Mouse (Mus musculus) CH12.LX (cell line): ENCODE results near the gene Poln. TPM values are rescaled to one million over a fixed set of nuclear protein-coding genes. Genes with fewer than 3 reads are reported as not detected.

Experiments
- DNase-seq: peaks from one replicate; pipeline ENCODE4 v3.0.0-alpha.2; 2013; ENCODE audit errors: extremely low read depth
- H3K27ac ChIP-seq: 2 replicates; pipeline ENCODE4 v1.5.1; 2012; ENCODE audit warnings: low read depth, mild to moderate bottlenecking, control low read depth, moderate library complexity; ENCODE audit not compliant: insufficient read depth
- H3K27me3 ChIP-seq: replicated peaks from 2 replicates; pipeline ENCODE3; 2012; ENCODE audit warnings: inconsistent platforms
- H3K36me3 ChIP-seq, 2 experiments: replicated peaks in 1 of 2; 2 replicates each; pipeline versions ENCODE3 to v1.6.1; 2012; ENCODE audit warnings: inconsistent platforms in 1 of 2, low read length in 1 of 2, mild to moderate bottlenecking in 1 of 2, mixed read lengths in 1 of 2, moderate library complexity in 1 of 2; ENCODE audit not compliant: control insufficient read depth in 1 of 2, insufficient read depth in 1 of 2
- H3K4me1 ChIP-seq, 2 experiments: 2 replicates each; pipeline ENCODE4 v1.6.1; 2012; ENCODE audit warnings: inconsistent platforms in 1 of 2, moderate library complexity in 1 of 2; ENCODE audit not compliant: insufficient read depth in 2 of 2, control insufficient read depth in 1 of 2
- H3K4me2 ChIP-seq: 2 replicates; pipeline ENCODE4 v1.6.1; 2012; ENCODE audit warnings: low read depth, mild to moderate bottlenecking, control low read depth; ENCODE audit not compliant: poor library complexity, insufficient read depth, severe bottlenecking
- H3K4me3 ChIP-seq, 3 experiments: fragments of 150-350 bp in 1 of 3; sonication (generic) in 1 of 3; replicated peaks in 1 of 3; 2 replicates each; pipeline versions ENCODE3 to v1.5.1; 2011 to 2012; ENCODE audit warnings: low read depth in 2 of 3, low read length in 2 of 3, mild to moderate bottlenecking in 2 of 3, moderate library complexity in 2 of 3, control low read depth in 1 of 3, improper control_type of control experiment in 1 of 3, inconsistent platforms in 1 of 3, mixed read lengths in 1 of 3; ENCODE audit not compliant: poor library complexity in 1 of 3
- H3K79me2 ChIP-seq: replicated peaks from 2 replicates; pipeline ENCODE4 v1.6.1; 2012; ENCODE audit warnings: mild to moderate bottlenecking, moderate library complexity; ENCODE audit not compliant: control insufficient read depth, poor library complexity, insufficient read depth, severe bottlenecking; ENCODE audit errors: extremely low read depth
- H3K9ac ChIP-seq: 2 replicates; pipeline ENCODE4 v1.6.1; 2012; ENCODE audit warnings: low read depth, mild to moderate bottlenecking, control low read depth, moderate library complexity; ENCODE audit not compliant: insufficient read depth
- H3K9me3 ChIP-seq: replicated peaks from 2 replicates; pipeline ENCODE3; 2012; ENCODE audit warnings: low read length, inconsistent platforms, mixed read lengths
- CHD2 ChIP-seq: IDR thresholded peaks from 2 replicates; pipeline ENCODE4 v1.6.1; 2011; ENCODE audit warnings: low read length, improper control_type of control experiment
- CTCF ChIP-seq, 2 experiments: IDR thresholded peaks in 1 of 2; conservative IDR thresholded peaks in 1 of 2; 2 replicates each; pipeline ENCODE4 v1.5.1; 2011 to 2012; ENCODE audit warnings: low read depth in 2 of 2, low read length in 2 of 2, improper control_type of control experiment in 1 of 2, inconsistent platforms in 1 of 2, mild to moderate bottlenecking in 1 of 2, moderate library complexity in 1 of 2
- ELF1 ChIP-seq: IDR thresholded peaks from 2 replicates; pipeline ENCODE4 v1.6.1; 2014; ENCODE audit warnings: low read depth, mild to moderate bottlenecking, inconsistent platforms, low read length, improper control_type of control experiment
- ETS1 ChIP-seq: conservative IDR thresholded peaks from 2 replicates; pipeline ENCODE4 v1.6.1; 2012; ENCODE audit warnings: low read depth, mild to moderate bottlenecking, inconsistent platforms, low read length, improper control_type of control experiment, moderate library complexity
- GABPA ChIP-seq: IDR thresholded peaks from 2 replicates; pipeline ENCODE4 v1.6.1; 2012; ENCODE audit warnings: low read depth, low read length, improper control_type of control experiment, inconsistent platforms; ENCODE audit not compliant: insufficient replicate concordance
- HCFC1 ChIP-seq: IDR thresholded peaks from 2 replicates; pipeline ENCODE4 v1.6.1; 2012; ENCODE audit warnings: low read depth, mild to moderate bottlenecking, inconsistent platforms, low read length, improper control_type of control experiment
- JUND ChIP-seq: conservative IDR thresholded peaks from 2 replicates; pipeline ENCODE4 v1.6.1; 2011; ENCODE audit warnings: low read depth, low read length, improper control_type of control experiment
- MAZ ChIP-seq: IDR thresholded peaks from 2 replicates; pipeline ENCODE4 v1.6.1; 2012; ENCODE audit warnings: low read depth, mild to moderate bottlenecking, inconsistent platforms, low read length, improper control_type of control experiment, moderate library complexity
- MXI1 ChIP-seq: IDR thresholded peaks from 2 replicates; pipeline ENCODE4 v1.6.1; 2011; ENCODE audit warnings: mild to moderate bottlenecking, low read depth, low read length, improper control_type of control experiment
- NELFE ChIP-seq: IDR thresholded peaks from 2 replicates; pipeline ENCODE4 v1.6.1; 2011; ENCODE audit warnings: low read depth, low read length, improper control_type of control experiment
- RAD21 ChIP-seq: IDR thresholded peaks from 2 replicates; pipeline ENCODE4 v1.6.1; 2011; ENCODE audit warnings: low read depth, mild to moderate bottlenecking, low read length, improper control_type of control experiment, moderate library complexity
- SMC3 ChIP-seq: IDR thresholded peaks from 2 replicates; pipeline ENCODE4 v1.6.1; 2011; ENCODE audit warnings: low read depth, low read length, improper control_type of control experiment
- TBP ChIP-seq: conservative IDR thresholded peaks from 2 replicates; pipeline ENCODE4 v1.6.1; 2011; ENCODE audit warnings: low read depth, low read length, improper control_type of control experiment
- TCF12 ChIP-seq: IDR thresholded peaks from 2 replicates; pipeline ENCODE4 v1.6.1; 2014; ENCODE audit warnings: low read depth, mild to moderate bottlenecking, inconsistent platforms, low read length, improper control_type of control experiment
- USF2 ChIP-seq: conservative IDR thresholded peaks from 2 replicates; pipeline ENCODE4 v1.6.1; 2011; ENCODE audit warnings: low read depth, low read length, improper control_type of control experiment
- ZC3H11A ChIP-seq: IDR thresholded peaks from 2 replicates; pipeline ENCODE4 v1.6.1; 2012; ENCODE audit warnings: low read depth, mild to moderate bottlenecking, inconsistent platforms, low read length, improper control_type of control experiment
- ZKSCAN1 ChIP-seq: IDR thresholded peaks from 2 replicates; pipeline ENCODE4 v1.6.1; 2012; ENCODE audit warnings: low read depth, inconsistent platforms, low read length, improper control_type of control experiment, borderline replicate concordance
- ZNF384 ChIP-seq: IDR thresholded peaks from 2 replicates; pipeline ENCODE4 v1.6.1; 2012; ENCODE audit warnings: low read depth, low read length, improper control_type of control experiment, inconsistent platforms
- dilution Hi-C: fragments of 300-500 bp; cut with MboI; formaldehyde crosslinking; loops from 2 replicates; pipeline ENCODE4 v1.14.3; 2020; ENCODE audit warnings: low sequenced_read_pairs; ENCODE audit not compliant: extremely low pct_unique_long_range_greater_than_20kb, extremely low pct_ligation_motif_present
- in situ Hi-C: fragments of 300-500 bp; cut with MboI; formaldehyde crosslinking; loops from 3 replicates; pipeline ENCODE4 v1.14.3; 2019; ENCODE audit warnings: low sequenced_read_pairs, low pct_ligation_motif_present, low pct_unique_long_range_greater_than_20kb, mixed read lengths
- polyA plus RNA-seq: library from polyadenylated mRNA; unstranded; fragments of >175 nt; gene quantifications from 2 replicates; pipeline ENCODE4 v1.2.1, GENCODE M21; 2012; ENCODE audit warnings: low read depth; ENCODE audit not compliant: insufficient read length
- total RNA-seq, 2 experiments: library from RNA; depleted of rRNA; stranded (reverse); fragments of 300-350 nt in 1 of 2; fragments of >200 nt in 1 of 2; gene quantifications; 2 replicates each; pipeline ENCODE4 v1.2.3; 2012 to 2014

The Poln gene
- total and polyA plus RNA-seq, 3 experiments, result 0.25 to 0.64 (median 0.39) TPM

- Histone ChIP-seq H3K36me3 (no peaks in the 10 kb centered on the region), H3K9ac (no peak overlapping the region), H3K27ac (no peak overlapping the region), H3K4me3 (no peak overlapping the region), H3K79me2 (no peaks in the 10 kb centered on the region), H3K27me3 (no peaks in the 10 kb centered on the region), H3K9me3 (no peaks in the 10 kb centered on the region), H3K4me1 (peaks cover 0 to 9% of the 10 kb centered on the region in 2 experiments; a peak in 2 of 4 replicates), H3K4me2 (no peak overlapping the region)
- dilution Hi-C loops (no loop called here), in situ Hi-C loops (no loop called here)
- peak; percentile 47 for DNase-seq
- TF ChIP-seq TBP (no peak), CTCF (conservative IDR thresholded peaks at IDR 0.05 in 1 of 2, IDR thresholded peaks at IDR 0.05 in 1 of 2; ENCODE audit: low read depth in 2 of 2, low read length in 2 of 2) (peak; percentile 38 to 90; a peak in 3 of 4 replicates), SMC3 (peak; percentile 77), ZC3H11A (no peak), RAD21 (peak; percentile 91), USF2 (no peak), MAZ (no peak), ETS1 (no peak), ELF1 (no peak), NELFE (peak; percentile 25; the same call in 1 of the 2 replicates), GABPA (no peak), CHD2 (no peak), JUND (no peak)
These were observed 29.5 kb downstream of the Poln start for GRCm38 (mm10) chr5:34139751-34140150.

- no peak overlapping the region for H3K4me2 ChIP-seq
- H3K27me3 ChIP-seq, result no peaks in the 10 kb centered on the region
- dilution Hi-C loops, result no loop called here
- peak in 1 of 2 experiments; percentile 40; a peak in 2 of 4 replicates for TF ChIP-seq CTCF (conservative IDR thresholded peaks at IDR 0.05 in 1 of 2, IDR thresholded peaks at IDR 0.05 in 1 of 2; ENCODE audit: low read depth in 2 of 2, low read length in 2 of 2)
- TF ChIP-seq TCF12, result no peak
- no peaks in the 10 kb centered on the region for H3K79me2 ChIP-seq
- no peak overlapping the region for H3K9ac ChIP-seq
- no peak overlapping the region for H3K27ac ChIP-seq
- H3K36me3 ChIP-seq, result no peaks in the 10 kb centered on the region
- H3K9me3 ChIP-seq, result no peaks in the 10 kb centered on the region
- no peak overlapping the region for H3K4me3 ChIP-seq
- no peak for DNase-seq
- in situ Hi-C loops, result no loop called here
- H3K4me1 ChIP-seq, result no peaks in the 10 kb centered on the region
These were observed 36.5 kb downstream of the Poln start for GRCm38 (mm10) chr5:34132731-34133130.

DNA sequence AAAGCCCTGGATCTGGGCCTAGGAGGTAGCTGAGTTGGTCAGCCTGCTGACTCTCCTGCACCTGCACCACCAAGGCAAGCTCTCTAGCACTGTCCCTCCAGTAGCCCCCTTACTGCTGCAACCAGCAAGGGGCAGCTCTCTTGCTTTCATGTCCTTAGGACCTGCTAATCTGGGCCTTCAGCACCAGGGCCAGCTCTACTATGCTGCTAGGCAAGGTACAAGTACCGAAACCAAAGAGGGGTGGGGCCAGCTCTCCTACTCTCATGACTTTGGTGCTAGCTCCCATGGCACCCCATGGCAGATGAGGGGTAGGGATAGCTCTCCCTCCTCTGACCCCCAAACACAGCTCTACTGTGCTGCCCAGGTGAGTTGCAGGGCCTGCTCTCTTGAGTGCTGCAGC is 45.1 kb downstream of the Poln start:
- Histone ChIP-seq H3K4me1 (no peaks in the 10 kb centered on the region), H3K36me3 (no peaks in the 10 kb centered on the region), H3K4me2 (no peak overlapping the region), H3K27me3 (no peaks in the 10 kb centered on the region), H3K27ac (no peak overlapping the region), H3K79me2 (no peaks in the 10 kb centered on the region), H3K9me3 (no peaks in the 10 kb centered on the region), H3K9ac (no peak overlapping the region), H3K4me3 (no peak overlapping the region)
- in situ Hi-C loops, result no loop called here
- dilution Hi-C loops, result no loop called here
- no peak for DNase-seq
- TF ChIP-seq ZKSCAN1, result no peak
- TF ChIP-seq TCF12, result no peak
- TF ChIP-seq ZNF384, result no peak
- no peak for TF ChIP-seq HCFC1
- TF ChIP-seq MXI1, result no peak
